Mouse (Mus musculus) urinary bladder, postnatal 0 days (tissue): Measurements from ENCODE around the gene Nuak1. TPM values are rescaled to one million over a fixed set of nuclear protein-coding genes. Genes with fewer than 3 reads are reported as not detected.

Experiments used
- polyA plus RNA-seq: library from polyadenylated mRNA; unstranded; fragments of >200 nt; fragmentation: Nextera tagmentation; extraction: Ambion mirVana; gene quantifications from 2 replicates; pipeline ENCODE4 v1.2.1, GENCODE M21; 2015

The Nuak1 gene
- polyA plus RNA-seq: 0.63 and 0.69 TPM in 2 replicates

GRCm38 (mm10) chr10:84440541-84441433, at the start of gene Nuak1:
TSS of gene Nuak1 (minus strand) at chr10:84440597.

Other genes with a start within 250 kb of the Nuak1 start
- 76.3 and 105 TPM in 2 replicates for gene Ckap4, start 93.5 kb upstream of the Nuak1 start, polyA plus RNA-seq
- gene Tcp11l2, start 136.0 kb upstream of the Nuak1 start, polyA plus RNA-seq: 12.8 and 18.2 TPM in 2 replicates
- gene Polr3b, start 181.7 kb upstream of the Nuak1 start, polyA plus RNA-seq: 6.1 and 6.4 TPM in 2 replicates